Mouse (Mus musculus) stomach, embryonic 16.5 days (tissue): ENCODE data around the gene Adcy6. TPM values are rescaled to one million over a fixed set of nuclear protein-coding genes. Genes with fewer than 3 reads are reported as not detected.

Experiments used
- ATAC-seq: fragments of 200-750 bp; cut with Nextera tagmentation; 2 replicates; pipeline ENCODE4 v1.8.0; 2017; ENCODE audit warnings: moderate number of reproducible peaks, moderate TSS enrichment; ENCODE audit not compliant: insufficient read depth, low FRiP score
- H3K27ac ChIP-seq: fragments of 300-500 bp; sonication (generic); 2 replicates; pipeline ENCODE4 v1.5.1; 2014; ENCODE audit warnings: low read length
- H3K27me3 ChIP-seq: fragments of 300-500 bp; sonication (generic); 2 replicates; pipeline ENCODE4 v1.6.1; 2014; ENCODE audit warnings: low read length, control low read depth, mixed read lengths; ENCODE audit not compliant: control insufficient read depth, insufficient read depth
- H3K36me3 ChIP-seq: fragments of 300-500 bp; sonication (generic); 2 replicates; pipeline ENCODE4 v1.6.1; 2014; ENCODE audit warnings: low read length; ENCODE audit not compliant: control insufficient read depth, insufficient read depth
- H3K4me1 ChIP-seq: fragments of 300-500 bp; sonication (generic); 2 replicates; pipeline ENCODE4 v1.6.1; 2014; ENCODE audit warnings: low read length, control low read depth, mixed read lengths; ENCODE audit not compliant: control insufficient read depth, insufficient read depth
- H3K4me2 ChIP-seq: fragments of 300-500 bp; sonication (generic); 2 replicates; pipeline ENCODE4 v1.6.1; 2014; ENCODE audit warnings: low read depth, low read length, mixed read lengths
- H3K4me3 ChIP-seq: fragments of 300-500 bp; sonication (generic); replicated peaks from 2 replicates; pipeline ENCODE4 v1.5.1; 2014; ENCODE audit warnings: mild to moderate bottlenecking, low read length
- H3K9ac ChIP-seq: fragments of 300-500 bp; sonication (generic); 2 replicates; pipeline ENCODE4 v1.6.1; 2014; ENCODE audit warnings: low read length
- H3K9me3 ChIP-seq: fragments of 300-500 bp; sonication (generic); replicated peaks from 2 replicates; pipeline ENCODE4 v1.6.1; 2016; ENCODE audit warnings: low read length, control low read depth; ENCODE audit not compliant: control insufficient read depth
- WGBS: fragments of 180-500 bp; shearing (Covaris S2); extraction: QIAGEN DNeasy Blood & Tissue Kit; methylation state at CpG from one replicate; pipeline ENCODE4 v1.1.7; 2014; 5-methylcytosine and 5-hydroxymethylcytosine counted together
- polyA plus RNA-seq: library from polyadenylated mRNA; unstranded; fragments of >200 nt; fragmentation: Nextera tagmentation; extraction: Ambion mirVana; gene quantifications from 2 replicates; pipeline ENCODE4 v1.2.1, GENCODE M21; 2015

Gene Adcy6
- polyA plus RNA-seq, 1 experiment from 2014 or later: 17.8 TPM

GRCm38 (mm10) chr15:98608058-98608783, 1.7 kb downstream of the Adcy6 start:
- Histone ChIP-seq H3K4me2 (peak overlapping the region; percentile 73), H3K27me3 (no peaks in the 10 kb centered on the region), H3K4me3 (peak overlapping the region; percentile 88), H3K9ac (peak overlapping the region; percentile 96), H3K9me3 (no peaks in the 10 kb centered on the region), H3K4me1 (peaks cover 43% of the 10 kb centered on the region), H3K27ac (peak overlapping the region; percentile 97), H3K36me3 (0 out of 2 replicates have a peak, but pooled peaks cover 10% of the 10 kb centered on the region)
- 13% methylated on average over 9 of the region's 10 CpGs for WGBS
- peak; percentile 0; the same call in 1 of the 2 replicates for ATAC-seq

- Histone ChIP-seq H3K4me2 (peak overlapping the region; percentile 73), H3K4me1 (peaks cover 50% of the 10 kb centered on the region), H3K27me3 (no peaks in the 10 kb centered on the region), H3K4me3 (peak overlapping the region; percentile 88), H3K27ac (peak overlapping the region; percentile 97; the same call in 1 of the 2 replicates), H3K36me3 (0 out of 2 replicates have a peak, but pooled peaks cover 10% of the 10 kb centered on the region), H3K9ac (peak overlapping the region; percentile 96), H3K9me3 (no peaks in the 10 kb centered on the region)
- ATAC-seq: no peak
- 9% methylated on average over 4 of the region's 4 CpGs for WGBS
Measured at GRCm38 (mm10) chr15:98607557-98607956, 2.3 kb downstream of the Adcy6 start.

GRCm38 (mm10) chr15:98606739-98607138, 3.1 kb downstream of the Adcy6 start:
- H3K9me3 ChIP-seq: no peaks in the 10 kb centered on the region
- no peaks in the 10 kb centered on the region for H3K27me3 ChIP-seq
- H3K4me2 ChIP-seq: peak overlapping the region; percentile 73; the same call in 1 of the 2 replicates
- WGBS: 60% methylated on average over 9 of the region's 9 CpGs
- no peak for ATAC-seq
- H3K4me3 ChIP-seq: 0 out of 2 replicates have a peak overlapping the region, but pooled peaks have one; percentile 4
- peak overlapping the region; percentile 97 for H3K27ac ChIP-seq
- H3K36me3 ChIP-seq: 0 out of 2 replicates have a peak, but pooled peaks cover 10% of the 10 kb centered on the region
- H3K9ac ChIP-seq: peak overlapping the region; percentile 96
- H3K4me1 ChIP-seq: peaks cover 56% of the 10 kb centered on the region

- Histone ChIP-seq H3K4me2 (peak overlapping the region; percentile 73), H3K27me3 (no peaks in the 10 kb centered on the region), H3K4me3 (peak overlapping the region; percentile 16), H3K36me3 (0 out of 2 replicates have a peak, but pooled peaks cover 10% of the 10 kb centered on the region), H3K9me3 (no peaks in the 10 kb centered on the region), H3K27ac (peak overlapping the region; percentile 97), H3K9ac (0 out of 2 replicates have a peak overlapping the region, but pooled peaks have one; percentile 20), H3K4me1 (peaks cover 58% of the 10 kb centered on the region)
- 63% methylated on average over 12 of the region's 12 CpGs for WGBS
- no peak for ATAC-seq
Measured at GRCm38 (mm10) chr15:98606051-98606536, 3.8 kb downstream of the Adcy6 start.

GRCm38 (mm10) chr15:98604041-98604575, 5.8 kb downstream of the Adcy6 start:
- H3K4me1 ChIP-seq: peaks cover 53% of the 10 kb centered on the region
- no peaks in the 10 kb centered on the region for H3K9me3 ChIP-seq
- no peak overlapping the region for H3K9ac ChIP-seq
- WGBS: 88% methylated on average over 24 of the region's 24 CpGs
- no peak overlapping the region for H3K27ac ChIP-seq
- 0 out of 2 replicates have a peak overlapping the region, but pooled peaks have one; percentile 54 for H3K4me2 ChIP-seq
- ATAC-seq: no peak
- H3K27me3 ChIP-seq: no peaks in the 10 kb centered on the region
- H3K36me3 ChIP-seq: peaks cover 15% of the 10 kb centered on the region
- no peak overlapping the region for H3K4me3 ChIP-seq

- Histone ChIP-seq H3K4me1 (peaks cover 51% of the 10 kb centered on the region), H3K4me2 (peak overlapping the region; percentile 54), H3K9ac (peak overlapping the region; percentile 69), H3K36me3 (peaks cover 23% of the 10 kb centered on the region), H3K27ac (peak overlapping the region; percentile 68), H3K9me3 (no peaks in the 10 kb centered on the region), H3K27me3 (no peaks in the 10 kb centered on the region), H3K4me3 (peak overlapping the region; percentile 39)
- 31% methylated on average over 4 of the region's 4 CpGs for WGBS
- ATAC-seq: peak; percentile 30; the same call in 1 of the 2 replicates
Measured at GRCm38 (mm10) chr15:98602921-98603458, 6.9 kb downstream of the Adcy6 start.

GRCm38 (mm10) chr15:98602191-98602881, 7.5 kb downstream of the Adcy6 start:
- WGBS: 33% methylated on average over 13 of the region's 13 CpGs

GRCm38 (mm10) chr15:98601832-98602190, 8.1 kb downstream of the Adcy6 start:
- Histone ChIP-seq H3K36me3 (peaks cover 23% of the 10 kb centered on the region), H3K27ac (peak overlapping the region; percentile 68; the same call in 1 of the 2 replicates), H3K9ac (peak overlapping the region; percentile 34; the same call in 1 of the 2 replicates), H3K9me3 (no peaks in the 10 kb centered on the region), H3K4me3 (peak overlapping the region; percentile 39), H3K27me3 (no peaks in the 10 kb centered on the region), H3K4me1 (peaks cover 40% of the 10 kb centered on the region), H3K4me2 (peak overlapping the region; percentile 54)
- no peak for ATAC-seq
- whole genome bisulfite sequencing: 60% methylated on average over 7 of the region's 7 CpGs

More at GRCm38 (mm10) chr15:98602191-98602881, 7.5 kb downstream of the Adcy6 start:
- H3K4me3 ChIP-seq: peak overlapping the region; percentile 39
- H3K9ac ChIP-seq: peak overlapping the region; percentile 69
- H3K4me1 ChIP-seq: peaks cover 45% of the 10 kb centered on the region
- no peaks in the 10 kb centered on the region for H3K27me3 ChIP-seq
- no peaks in the 10 kb centered on the region for H3K9me3 ChIP-seq
- peak; percentile 56; the same call in 1 of the 2 replicates for ATAC-seq
- peaks cover 23% of the 10 kb centered on the region for H3K36me3 ChIP-seq
- peak overlapping the region; percentile 68 for H3K27ac ChIP-seq
- peak overlapping the region; percentile 54 for H3K4me2 ChIP-seq
